Mouse (Mus musculus) liver, embryonic 14 days (tissue): Measurements from ENCODE around the gene Rab3il1. TPM values are rescaled to one million over a fixed set of nuclear protein-coding genes. Genes with fewer than 3 reads are reported as not detected.

Experiments used
- polyA plus RNA-seq: library from polyadenylated mRNA; depleted of rRNA; stranded (reverse); fragments of >200 nt; gene quantifications from 2 replicates; pipeline ENCODE4 v1.2.3, GENCODE M21; 2012; rRNA removed

Gene Rab3il1
- polyA plus RNA-seq, result 99.0 and 121 TPM in 2 replicates

DNA sequence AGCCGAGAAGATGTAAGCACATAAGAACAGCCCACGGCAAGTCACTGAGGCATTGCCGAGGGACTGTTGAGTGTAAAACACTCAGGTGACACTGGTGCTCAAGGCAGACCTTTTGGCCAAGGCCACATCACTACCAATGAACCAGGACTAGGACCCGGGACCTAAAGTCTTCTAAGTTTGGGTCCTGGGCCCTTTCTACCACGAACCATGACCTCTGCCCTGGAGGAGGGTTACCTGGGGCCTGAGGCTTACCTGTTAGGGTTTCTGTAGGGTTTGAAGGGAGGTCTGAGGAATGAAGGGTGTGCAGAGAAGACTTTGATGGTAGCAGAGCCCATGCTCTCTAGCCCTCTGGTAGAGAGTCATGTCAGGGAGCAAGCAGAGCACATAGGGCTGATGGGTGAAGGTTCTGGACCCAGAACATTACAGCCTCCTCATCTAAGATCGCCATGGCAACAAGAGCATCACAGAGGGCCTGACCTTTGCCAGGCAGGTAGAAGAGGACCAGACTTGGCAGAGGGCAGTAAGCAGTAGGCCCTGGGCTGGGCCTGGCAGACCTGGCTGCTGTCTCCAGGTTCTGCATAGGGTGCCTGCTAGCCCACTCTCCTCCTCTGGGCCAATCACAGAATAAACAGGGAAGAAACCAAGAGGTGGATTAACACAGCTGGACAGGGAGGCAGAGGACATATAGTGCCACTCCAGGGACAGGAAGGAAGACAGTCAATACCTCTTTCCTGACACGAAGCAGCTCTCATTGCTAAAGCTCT, at the start of gene Rab3il1, which contains the start of gene Best1:
Gene Rab3il1, plus strand, starts transcription at position 464 of the 764 bp plus-strand sequence.
Gene Best1, minus strand, starts transcription at position 428 of the 764 bp plus-strand sequence.

DNA sequence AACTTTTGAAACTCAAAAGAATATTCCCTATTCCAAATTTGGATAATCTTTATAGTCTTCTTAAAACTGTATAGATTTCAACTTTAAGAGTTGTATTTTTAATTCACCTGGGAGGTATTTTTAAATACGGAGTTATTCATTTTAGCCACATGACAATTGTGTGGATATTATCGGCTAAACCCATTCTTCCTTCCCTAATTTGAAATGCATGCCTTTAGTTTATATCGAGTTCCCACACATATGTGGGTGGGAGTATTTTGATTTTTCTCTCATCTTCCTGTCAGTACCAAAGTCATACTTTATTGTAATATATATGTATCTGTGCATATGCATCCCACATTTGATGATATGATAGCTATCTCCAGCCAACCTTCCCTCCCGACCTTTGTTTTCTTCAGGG, 21.2 kb upstream of the Rab3il1 start, which contains the start of gene Fth1:
Gene Fth1, plus strand, starts transcription at position 341 of the 400 bp plus-strand sequence.

GRCm38 (mm10) chr19:10041388-10042148, 40.1 kb downstream of the Rab3il1 start, which contains the start of gene Fads3:
Gene Fads3, plus strand, starts transcription at chr19:10041569.

Other genes starting within 250 kb of the Rab3il1 start
- gene Scgb2a2, start 154.1 kb upstream of the Rab3il1 start, polyA plus RNA-seq, result not detected in 2 replicates
- gene Incenp, start 102.1 kb upstream of the Rab3il1 start, polyA plus RNA-seq, result 68.8 and 73.2 TPM in 2 replicates
- 1,480 and 1,744 TPM in 2 replicates for gene Fth1, start 21.1 kb upstream of the Rab3il1 start, polyA plus RNA-seq
- gene Best1, start within 50 bp of the Rab3il1 start, polyA plus RNA-seq, result 0.02 and 0.05 TPM in 2 replicates
- gene Fads3, start 39.9 kb downstream of the Rab3il1 start, polyA plus RNA-seq, result 6.2 and 8.6 TPM in 2 replicates
- 37.6 and 41.0 TPM in 2 replicates for gene Fads2, start 100.1 kb downstream of the Rab3il1 start, polyA plus RNA-seq
- 30.4 and 33.9 TPM in 2 replicates for gene Fads1, start 181.2 kb downstream of the Rab3il1 start, polyA plus RNA-seq
- gene Tmem258, start 202.3 kb downstream of the Rab3il1 start, polyA plus RNA-seq, result 77.9 and 80.6 TPM in 2 replicates
- 70.1 and 84.8 TPM in 2 replicates for gene Fen1, start 202.5 kb downstream of the Rab3il1 start, polyA plus RNA-seq
- 4.8 and 5.8 TPM in 2 replicates for gene Myrf, start 239.1 kb downstream of the Rab3il1 start, polyA plus RNA-seq